Mouse (Mus musculus): ENCODE measurements around the gene Irak1bp1. TPM values are rescaled to one million over a fixed set of nuclear protein-coding genes. Genes with fewer than 3 reads are reported as not detected.

Irak1bp1 gene
- polyA plus RNA-seq, 1 experiment: 22.2 TPM

DNA sequence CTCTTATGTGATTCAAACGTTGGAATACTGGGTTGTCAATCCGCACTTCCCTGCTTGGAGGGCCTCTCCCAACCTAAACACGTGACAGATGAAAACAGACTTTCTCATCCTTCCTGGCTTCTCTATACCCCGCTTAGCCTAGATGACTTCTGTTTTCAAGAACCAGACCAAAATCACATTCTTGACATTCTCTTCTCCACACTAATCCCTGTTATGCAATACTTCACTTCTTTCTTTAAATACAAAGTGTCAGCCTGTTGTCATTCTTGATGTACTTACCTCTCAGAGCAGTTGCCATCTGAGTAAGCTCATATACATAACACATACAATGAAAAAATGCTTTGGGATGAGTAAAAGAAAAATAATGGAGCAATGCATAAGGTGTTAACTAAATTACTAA is 2.6 kb downstream of the Irak1bp1 start:
- no peak for TF ChIP-seq CTCF (IDR thresholded peaks at IDR 0.05; ENCODE audit: borderline replicate concordance, extremely low read depth, insufficient read depth, insufficient read length)
- no peak for TF ChIP-seq POLR2A (IDR thresholded peaks at IDR 0.05; ENCODE audit: borderline replicate concordance, extremely low read depth, insufficient read depth, insufficient read length, poor library complexity, severe bottlenecking)
- DNase-seq (ENCODE audit: low read depth): no peak

DNA sequence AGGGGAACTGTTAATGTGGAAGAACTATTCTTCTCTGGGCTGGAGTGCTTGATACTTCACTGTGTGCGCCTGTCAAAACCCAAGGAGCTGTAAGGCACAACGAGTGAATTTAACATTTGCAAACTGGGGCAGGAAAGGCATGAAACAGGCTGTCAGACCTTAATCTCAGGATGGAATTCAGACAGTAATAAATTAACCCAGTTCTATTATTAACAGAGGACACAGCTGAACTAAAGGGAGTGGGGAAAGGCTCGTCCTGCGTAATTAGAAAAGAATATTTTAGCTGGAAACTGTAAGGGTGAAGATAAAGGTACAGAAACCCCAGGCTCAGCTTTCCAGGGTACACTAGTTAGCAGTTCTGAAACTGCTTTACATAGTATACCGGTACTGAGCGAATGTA is 6.6 kb downstream of the Irak1bp1 start:
- TF ChIP-seq CTCF (IDR thresholded peaks at IDR 0.05; ENCODE audit: borderline replicate concordance, extremely low read depth, insufficient read depth, insufficient read length) (no peak), POLR2A (IDR thresholded peaks at IDR 0.05; ENCODE audit: borderline replicate concordance, extremely low read depth, insufficient read depth, insufficient read length, poor library complexity, severe bottlenecking) (no peak)
- DNase-seq (ENCODE audit: low read depth): no peak

DNA sequence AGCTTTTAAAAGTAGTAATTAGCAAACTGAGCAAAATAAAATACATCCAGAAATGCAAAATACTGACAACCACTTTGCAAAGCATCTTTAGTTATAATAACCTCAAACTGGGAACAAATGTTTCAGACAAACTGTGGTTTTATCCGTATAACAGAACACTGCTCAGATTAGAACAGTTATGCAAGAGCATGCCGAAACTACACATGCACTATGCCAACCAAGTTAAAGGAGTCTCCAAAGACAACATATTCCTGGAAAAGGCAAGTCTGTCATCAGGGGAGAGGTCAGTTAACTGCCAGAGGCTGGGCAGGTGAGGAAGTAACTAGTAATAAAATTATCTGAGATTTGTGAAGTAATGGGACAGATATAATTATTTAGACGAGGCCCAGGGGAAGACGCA is 13.3 kb downstream of the Irak1bp1 start:
- no peak for DNase-seq (ENCODE audit: low read depth)
- TF ChIP-seq CTCF (IDR thresholded peaks at IDR 0.05; ENCODE audit: borderline replicate concordance, extremely low read depth, insufficient read depth, insufficient read length) (no peak), POLR2A (IDR thresholded peaks at IDR 0.05; ENCODE audit: borderline replicate concordance, extremely low read depth, insufficient read depth, insufficient read length, poor library complexity, severe bottlenecking) (no peak)

DNA sequence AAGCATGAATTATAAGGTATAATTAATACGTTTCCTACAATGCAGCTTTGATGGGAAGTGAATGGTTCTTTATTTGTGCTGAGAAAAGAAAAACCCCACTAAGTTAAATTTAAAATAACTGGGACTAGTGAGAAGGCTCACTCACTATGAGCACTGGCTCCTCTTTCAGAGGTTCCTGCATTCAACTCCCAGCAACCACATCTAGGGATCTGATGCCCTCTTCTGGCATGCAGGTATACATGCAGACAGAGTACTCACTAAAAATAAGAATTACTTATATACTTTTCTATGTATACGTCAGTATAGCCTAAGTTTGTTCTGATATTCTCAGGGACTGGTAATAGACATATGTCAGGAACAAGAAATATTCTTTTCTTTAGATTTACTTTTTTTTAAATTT is 24.7 kb downstream of the Irak1bp1 start:
- TF ChIP-seq CTCF (IDR thresholded peaks at IDR 0.05; ENCODE audit: borderline replicate concordance, extremely low read depth, insufficient read depth, insufficient read length): peak; percentile 53; the same call in 1 of the 2 replicates
- no peak for TF ChIP-seq POLR2A (IDR thresholded peaks at IDR 0.05; ENCODE audit: borderline replicate concordance, extremely low read depth, insufficient read depth, insufficient read length, poor library complexity, severe bottlenecking)
- peak; percentile 76 for DNase-seq (ENCODE audit: low read depth)

DNA sequence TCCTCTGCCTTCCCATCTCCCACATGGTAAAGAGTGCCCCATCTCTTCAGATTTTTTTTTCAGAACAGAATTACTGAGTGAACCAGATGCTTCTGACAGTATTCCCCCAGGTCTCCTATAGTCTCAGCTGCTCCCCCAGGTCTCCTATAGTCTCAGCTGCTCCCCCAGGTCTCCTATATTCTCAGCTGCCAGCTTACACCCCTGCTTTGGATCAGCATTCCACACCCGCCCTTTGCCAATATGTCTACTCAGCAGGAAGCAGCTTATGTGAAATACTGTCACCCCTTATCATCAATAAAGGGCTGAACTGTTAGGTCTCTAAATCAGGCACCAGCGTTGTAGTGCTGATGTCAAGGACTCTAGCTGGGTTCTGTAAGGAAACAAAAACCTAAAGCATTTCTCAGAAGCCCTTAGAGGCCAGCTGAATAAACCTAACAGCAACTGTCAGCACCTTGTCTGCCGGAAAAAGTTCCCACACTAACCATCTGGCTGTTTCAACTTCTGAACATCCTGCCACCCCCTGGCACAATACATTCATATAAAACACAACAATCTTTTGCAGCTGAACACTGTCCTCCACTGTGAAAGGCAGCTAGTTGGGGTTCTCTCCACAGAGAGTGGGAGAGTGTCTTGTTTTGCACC is 25.8 kb downstream of the Irak1bp1 start:
- DNase-seq (ENCODE audit: low read depth): no peak
- no peak for TF ChIP-seq POLR2A (IDR thresholded peaks at IDR 0.05; ENCODE audit: borderline replicate concordance, extremely low read depth, insufficient read depth, insufficient read length, poor library complexity, severe bottlenecking)
- TF ChIP-seq CTCF (IDR thresholded peaks at IDR 0.05; ENCODE audit: borderline replicate concordance, extremely low read depth, insufficient read depth, insufficient read length): no peak

DNA sequence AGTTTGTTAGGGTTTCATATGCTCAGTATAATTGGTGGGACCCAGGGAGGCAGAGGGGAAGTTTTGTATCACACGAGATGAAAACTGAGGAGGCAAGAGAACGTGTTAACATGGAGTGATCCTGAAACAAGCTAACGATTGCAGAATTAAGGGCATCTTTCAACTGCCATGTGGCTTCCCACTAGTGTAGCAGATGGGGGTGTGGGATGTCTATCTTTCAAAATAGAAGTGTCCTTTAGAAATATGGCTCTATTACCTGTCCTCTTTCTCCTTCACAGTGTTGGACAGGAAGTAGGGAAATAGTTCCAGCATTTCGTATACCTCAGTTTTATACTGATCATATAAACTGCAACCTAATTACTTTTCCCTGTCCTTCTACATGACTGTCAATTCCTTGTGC is 26.9 kb downstream of the Irak1bp1 start:
- DNase-seq (ENCODE audit: low read depth): no peak
- TF ChIP-seq POLR2A (IDR thresholded peaks at IDR 0.05; ENCODE audit: borderline replicate concordance, extremely low read depth, insufficient read depth, insufficient read length, poor library complexity, severe bottlenecking): no peak

DNA sequence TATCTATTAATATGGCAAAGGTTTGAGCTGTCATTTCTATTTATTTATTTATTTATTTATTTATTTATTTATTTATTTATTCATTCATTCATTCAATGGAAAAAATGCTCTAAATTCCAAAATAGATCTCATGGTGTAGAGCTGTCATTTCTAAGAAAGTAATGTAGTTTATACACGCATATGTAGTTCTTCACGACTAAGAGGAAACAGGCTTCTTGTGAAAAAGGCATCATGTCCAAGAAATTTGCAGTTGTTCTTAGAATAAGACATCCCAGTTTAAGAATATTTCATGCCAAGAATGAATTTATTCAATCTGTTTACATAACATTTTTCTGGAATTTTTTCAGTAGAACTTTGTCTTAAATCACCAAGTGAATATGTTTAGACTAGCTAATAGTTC is 31.5 kb downstream of the Irak1bp1 start:
- no peak for DNase-seq (ENCODE audit: low read depth)

DNA sequence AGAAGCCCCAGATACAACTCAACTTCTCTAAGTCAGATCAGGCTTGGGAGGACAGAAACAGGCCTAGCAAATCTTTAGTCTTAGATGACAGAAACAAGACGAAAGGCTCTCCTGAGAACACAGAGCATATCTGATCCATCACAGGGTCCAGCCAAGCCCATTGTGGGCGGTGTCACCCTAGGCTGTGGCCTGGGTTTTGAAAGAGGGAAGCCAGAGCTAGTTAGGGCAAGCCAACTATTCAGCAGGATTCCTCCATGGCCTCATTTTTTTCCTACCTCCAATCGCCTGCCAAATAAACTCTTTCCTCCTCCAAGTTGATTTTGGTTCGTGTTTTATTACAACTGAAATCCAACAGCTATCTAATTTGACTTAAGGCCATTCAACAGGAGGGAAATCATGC is 32.0 kb downstream of the Irak1bp1 start:
- DNase-seq (ENCODE audit: low read depth): no peak
- no peak for TF ChIP-seq CTCF (IDR thresholded peaks at IDR 0.05; ENCODE audit: borderline replicate concordance, extremely low read depth, insufficient read depth, insufficient read length)
- no peak for TF ChIP-seq POLR2A (IDR thresholded peaks at IDR 0.05; ENCODE audit: borderline replicate concordance, extremely low read depth, insufficient read depth, insufficient read length, poor library complexity, severe bottlenecking)

More for the DNA sequence above, 31.5 kb downstream of the Irak1bp1 start:
- no peak for TF ChIP-seq CTCF (IDR thresholded peaks at IDR 0.05; ENCODE audit: borderline replicate concordance, extremely low read depth, insufficient read depth, insufficient read length)
- no peak for TF ChIP-seq POLR2A (IDR thresholded peaks at IDR 0.05; ENCODE audit: borderline replicate concordance, extremely low read depth, insufficient read depth, insufficient read length, poor library complexity, severe bottlenecking)

DNA sequence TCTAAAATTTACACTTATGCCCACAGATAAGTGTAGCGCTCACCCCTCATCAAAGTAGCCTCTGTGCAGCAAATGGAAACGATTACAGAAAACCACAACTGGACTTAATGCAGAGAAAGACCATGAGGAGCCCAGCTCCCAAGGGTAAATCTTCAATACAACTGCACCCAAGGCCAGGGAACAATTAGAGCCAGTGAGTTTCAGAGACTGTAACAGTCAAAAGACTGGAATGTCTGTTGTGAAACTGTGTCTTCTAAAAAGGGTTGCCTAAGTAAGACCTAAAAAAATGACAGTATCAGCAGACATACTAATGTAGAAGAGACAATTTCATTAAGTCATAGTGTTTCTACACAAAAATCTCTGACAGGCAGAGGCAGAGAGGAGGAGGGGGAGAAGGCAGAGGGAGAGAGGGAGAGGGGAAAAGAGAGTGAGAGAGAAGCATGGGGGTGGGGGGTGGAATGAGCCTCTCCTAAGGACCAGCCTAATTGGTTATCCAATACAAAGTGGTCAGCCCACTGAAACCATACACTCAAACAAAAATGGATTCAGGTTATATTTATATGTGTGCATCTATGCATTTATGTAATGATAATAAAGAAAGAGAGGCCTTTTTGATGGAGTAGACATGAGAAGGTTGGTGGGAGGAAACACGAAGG is 32.6 kb downstream of the Irak1bp1 start:
- no peak for TF ChIP-seq POLR2A (IDR thresholded peaks at IDR 0.05; ENCODE audit: borderline replicate concordance, extremely low read depth, insufficient read depth, insufficient read length, poor library complexity, severe bottlenecking)
- no peak for TF ChIP-seq CTCF (IDR thresholded peaks at IDR 0.05; ENCODE audit: borderline replicate concordance, extremely low read depth, insufficient read depth, insufficient read length)
- DNase-seq (ENCODE audit: low read depth): no peak

DNA sequence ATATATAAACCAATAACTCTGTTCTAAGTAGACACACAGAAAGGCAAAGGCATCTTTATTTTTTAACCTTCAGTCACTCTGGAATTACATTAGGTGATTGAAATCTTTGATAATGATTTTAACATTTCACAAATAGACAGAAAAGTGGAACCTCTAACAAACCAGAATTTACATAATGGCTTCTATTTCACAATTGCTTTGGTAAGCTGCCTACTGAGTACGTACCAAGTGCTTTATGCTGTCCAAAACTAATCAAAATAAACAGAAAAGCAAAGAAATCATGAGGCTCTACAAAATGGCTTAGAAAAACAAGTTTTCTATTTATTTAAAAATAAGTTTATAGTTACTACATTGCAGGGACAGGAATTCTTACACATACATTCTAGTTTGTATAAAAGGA is 36.8 kb downstream of the Irak1bp1 start:
- no peak for DNase-seq (ENCODE audit: low read depth)
- TF ChIP-seq POLR2A (IDR thresholded peaks at IDR 0.05; ENCODE audit: borderline replicate concordance, extremely low read depth, insufficient read depth, insufficient read length, poor library complexity, severe bottlenecking) (no peak), CTCF (IDR thresholded peaks at IDR 0.05; ENCODE audit: borderline replicate concordance, extremely low read depth, insufficient read depth, insufficient read length) (no peak)

DNA sequence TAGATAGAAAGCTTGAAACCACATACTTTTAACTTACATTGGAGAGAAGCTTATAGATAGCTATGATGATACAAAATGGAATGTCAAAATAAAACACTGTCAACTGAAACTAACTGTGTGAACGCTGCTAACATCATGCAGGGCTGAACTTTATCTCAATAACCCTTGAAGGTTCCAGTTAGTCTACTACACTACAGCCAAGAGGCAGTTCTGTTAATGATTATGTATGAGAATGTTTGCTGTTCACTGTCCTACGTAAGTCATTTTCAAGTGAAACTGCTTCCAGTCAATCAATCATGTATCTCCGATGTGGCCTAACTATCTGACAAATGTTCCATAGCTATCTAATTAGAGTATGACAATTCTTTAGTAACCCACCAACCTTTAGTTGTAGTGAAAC is 38.4 kb downstream of the Irak1bp1 start:
- DNase-seq (ENCODE audit: low read depth): no peak
- TF ChIP-seq CTCF (IDR thresholded peaks at IDR 0.05; ENCODE audit: borderline replicate concordance, extremely low read depth, insufficient read depth, insufficient read length): no peak
- no peak for TF ChIP-seq POLR2A (IDR thresholded peaks at IDR 0.05; ENCODE audit: borderline replicate concordance, extremely low read depth, insufficient read depth, insufficient read length, poor library complexity, severe bottlenecking)

DNA sequence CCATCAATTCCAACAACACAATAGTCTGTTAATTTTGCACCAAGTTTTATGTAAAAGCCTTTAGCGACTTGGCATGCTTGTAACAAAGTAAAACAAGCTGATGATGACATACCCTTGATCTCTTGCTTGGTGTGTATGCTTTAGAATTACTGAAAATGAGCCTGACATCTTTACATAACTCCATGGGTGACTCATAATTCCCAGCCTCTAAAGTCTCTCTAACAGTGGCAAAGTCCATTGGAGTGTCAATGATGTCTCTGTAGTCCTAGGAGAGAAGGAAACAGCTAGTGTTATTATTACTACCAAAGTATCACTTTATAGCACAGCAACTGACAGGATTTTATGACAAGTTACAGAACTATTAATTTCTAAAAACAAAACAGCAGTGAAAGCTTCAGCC is 47.7 kb downstream of the Irak1bp1 start:
- no peak for DNase-seq (ENCODE audit: low read depth)

More for the DNA sequence above, 47.7 kb downstream of the Irak1bp1 start:
- TF ChIP-seq CTCF (IDR thresholded peaks at IDR 0.05; ENCODE audit: borderline replicate concordance, extremely low read depth, insufficient read depth, insufficient read length) (no peak), POLR2A (IDR thresholded peaks at IDR 0.05; ENCODE audit: borderline replicate concordance, extremely low read depth, insufficient read depth, insufficient read length, poor library complexity, severe bottlenecking) (no peak)
